Mouse (Mus musculus): ENCODE results near the gene Sidt1. TPM values are rescaled to one million over a fixed set of nuclear protein-coding genes. Genes with fewer than 3 reads are reported as not detected.

The Sidt1 gene
- total and polyA plus RNA-seq, 2 experiments from 2014 or later: 18.6 to 30.4 TPM

DNA sequence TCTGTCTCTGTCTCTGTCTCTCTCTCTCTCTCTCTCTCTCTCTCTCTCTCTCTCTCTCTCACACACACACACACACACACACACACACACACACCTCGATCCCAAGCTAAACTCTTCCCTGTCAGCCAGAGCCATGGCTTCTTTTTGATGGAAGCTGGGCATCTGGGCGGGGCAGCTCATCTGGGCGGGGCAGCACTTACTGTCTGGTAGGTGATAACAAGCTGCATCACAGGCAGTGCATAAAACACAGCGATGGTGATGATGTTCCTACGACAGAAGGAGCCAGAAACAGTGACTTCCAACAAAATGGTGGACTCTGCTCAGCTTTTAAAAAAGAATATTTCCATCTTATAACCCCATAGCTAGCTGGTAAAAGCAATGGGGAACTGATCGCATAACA lies 67.4 kb downstream of the Sidt1 start:
- no peak for TF ChIP-seq CTCF (IDR thresholded peaks at IDR 0.05)
- DNase-seq (ENCODE audit: low spot score) (no peak), ATAC-seq (ENCODE audit: low FRiP score) (no peak)
- H3K36me3 ChIP-seq (ENCODE audit: insufficient read depth, low read length): no peaks in the 10 kb centered on the region
- no peak overlapping the region for H3K4me2 ChIP-seq (ENCODE audit: low read depth, low read length, poor library complexity, severe bottlenecking)
- no peak overlapping the region for H3K4me3 ChIP-seq (ENCODE audit: low read depth, low read length)
- H3K27me3 ChIP-seq (ENCODE audit: insufficient read depth, low read length): no peaks in the 10 kb centered on the region
- WGBS: 91% methylated on average over 6 of the region's 6 CpGs
- no peaks in the 10 kb centered on the region for H3K9me3 ChIP-seq (ENCODE audit: low read length)
- H3K4me1 ChIP-seq (ENCODE audit: insufficient read depth, low read length): no peaks in the 10 kb centered on the region
- no peak overlapping the region for H3K9ac ChIP-seq (replicated peaks; ENCODE audit: low read length, poor library complexity, severe bottlenecking)
- H3K27ac ChIP-seq (ENCODE audit: low read depth, low read length): no peak overlapping the region

DNA sequence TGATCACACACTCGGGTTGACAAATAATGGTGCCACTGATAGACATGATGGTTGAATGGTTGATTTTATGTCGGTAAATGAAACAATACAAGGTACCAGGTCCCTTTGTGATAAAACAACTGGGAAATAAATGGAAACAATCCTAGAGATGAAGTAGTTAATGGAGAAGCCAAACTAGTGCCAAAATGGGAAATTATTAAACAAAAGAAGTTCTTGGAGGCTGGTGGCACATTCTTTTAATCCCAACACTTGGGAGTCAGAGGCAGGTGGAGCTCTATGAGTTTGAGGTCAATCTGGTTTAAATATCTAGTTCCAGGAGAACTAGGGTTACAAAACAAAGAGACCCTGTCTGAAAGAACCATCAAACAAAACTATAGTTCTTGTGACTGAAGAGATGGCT lies 68.1 kb downstream of the Sidt1 start:
- WGBS: 65% methylated on average over 2 of the region's 2 CpGs
- ATAC-seq (ENCODE audit: low FRiP score) (no peak), DNase-seq (ENCODE audit: low spot score) (no peak)
- Histone ChIP-seq H3K9me3 (ENCODE audit: low read length) (no peaks in the 10 kb centered on the region), H3K4me3 (ENCODE audit: low read depth, low read length) (no peak overlapping the region), H3K36me3 (ENCODE audit: insufficient read depth, low read length) (no peaks in the 10 kb centered on the region), H3K4me2 (ENCODE audit: low read depth, low read length, poor library complexity, severe bottlenecking) (no peak overlapping the region), H3K27me3 (ENCODE audit: insufficient read depth, low read length) (no peaks in the 10 kb centered on the region), H3K4me1 (ENCODE audit: insufficient read depth, low read length) (no peaks in the 10 kb centered on the region), H3K27ac (ENCODE audit: low read depth, low read length) (no peak overlapping the region), H3K9ac (replicated peaks; ENCODE audit: low read length, poor library complexity, severe bottlenecking) (no peak overlapping the region)
- no peak for TF ChIP-seq CTCF (IDR thresholded peaks at IDR 0.05)

DNA sequence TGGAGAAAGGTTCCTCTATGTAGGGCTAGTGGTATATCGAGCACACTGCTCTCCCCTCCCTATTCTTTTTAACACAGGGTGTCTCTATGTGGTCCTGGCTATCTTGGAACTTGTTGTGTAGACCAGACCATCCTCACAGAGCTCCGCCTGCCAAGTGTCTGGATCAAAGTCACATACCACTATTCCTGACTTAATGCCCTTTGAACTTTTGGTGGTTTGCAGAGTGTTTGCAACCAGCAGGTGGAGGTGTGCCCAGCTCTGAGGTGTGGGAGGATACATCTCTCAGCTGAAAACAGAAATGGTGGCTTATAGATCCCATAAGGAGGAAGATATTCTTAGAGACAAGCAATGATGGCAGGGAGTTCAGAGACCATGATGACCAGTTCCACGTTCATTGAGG lies 75.5 kb downstream of the Sidt1 start:
- no peak for ATAC-seq (ENCODE audit: low FRiP score)
- H3K4me2 ChIP-seq (ENCODE audit: low read depth, low read length, poor library complexity, severe bottlenecking): no peak overlapping the region
- no peak overlapping the region for H3K9ac ChIP-seq (replicated peaks; ENCODE audit: low read length, poor library complexity, severe bottlenecking)
- H3K27me3 ChIP-seq (ENCODE audit: insufficient read depth, low read length): no peaks in the 10 kb centered on the region
- H3K4me3 ChIP-seq (ENCODE audit: low read depth, low read length): no peak overlapping the region
- no peaks in the 10 kb centered on the region for H3K9me3 ChIP-seq (ENCODE audit: low read length)
- WGBS: 81% methylated on average over 3 of the region's 3 CpGs
- no peak for TF ChIP-seq CTCF (IDR thresholded peaks at IDR 0.05)
- no peaks in the 10 kb centered on the region for H3K4me1 ChIP-seq (ENCODE audit: insufficient read depth, low read length)
- H3K36me3 ChIP-seq (ENCODE audit: insufficient read depth, low read length): no peaks in the 10 kb centered on the region
- DNase-seq (ENCODE audit: low spot score): no peak
- H3K27ac ChIP-seq (ENCODE audit: low read depth, low read length): no peak overlapping the region

DNA sequence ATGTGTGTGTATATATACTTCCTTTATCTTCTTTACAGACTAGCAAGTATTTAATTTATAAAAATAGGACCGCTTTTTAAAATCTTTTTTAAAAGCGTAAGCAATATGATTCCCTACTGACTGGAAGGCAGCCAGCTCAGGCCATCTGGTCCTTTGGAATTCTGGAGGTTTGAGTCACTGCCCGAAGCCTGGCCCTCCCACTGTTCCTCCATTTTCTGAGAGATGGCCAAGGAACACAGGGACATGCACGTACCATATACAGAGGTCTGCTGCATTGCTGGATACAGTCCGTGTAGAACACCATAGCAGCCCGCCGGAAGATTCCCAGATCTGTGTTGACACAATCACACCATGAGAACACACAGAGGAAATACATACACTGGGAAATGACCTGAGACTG lies 78.3 kb downstream of the Sidt1 start:
- DNase-seq (ENCODE audit: low spot score): peak; percentile 84
- ATAC-seq (ENCODE audit: low FRiP score): no peak; the same call in 1 of the 2 replicates

DNA sequence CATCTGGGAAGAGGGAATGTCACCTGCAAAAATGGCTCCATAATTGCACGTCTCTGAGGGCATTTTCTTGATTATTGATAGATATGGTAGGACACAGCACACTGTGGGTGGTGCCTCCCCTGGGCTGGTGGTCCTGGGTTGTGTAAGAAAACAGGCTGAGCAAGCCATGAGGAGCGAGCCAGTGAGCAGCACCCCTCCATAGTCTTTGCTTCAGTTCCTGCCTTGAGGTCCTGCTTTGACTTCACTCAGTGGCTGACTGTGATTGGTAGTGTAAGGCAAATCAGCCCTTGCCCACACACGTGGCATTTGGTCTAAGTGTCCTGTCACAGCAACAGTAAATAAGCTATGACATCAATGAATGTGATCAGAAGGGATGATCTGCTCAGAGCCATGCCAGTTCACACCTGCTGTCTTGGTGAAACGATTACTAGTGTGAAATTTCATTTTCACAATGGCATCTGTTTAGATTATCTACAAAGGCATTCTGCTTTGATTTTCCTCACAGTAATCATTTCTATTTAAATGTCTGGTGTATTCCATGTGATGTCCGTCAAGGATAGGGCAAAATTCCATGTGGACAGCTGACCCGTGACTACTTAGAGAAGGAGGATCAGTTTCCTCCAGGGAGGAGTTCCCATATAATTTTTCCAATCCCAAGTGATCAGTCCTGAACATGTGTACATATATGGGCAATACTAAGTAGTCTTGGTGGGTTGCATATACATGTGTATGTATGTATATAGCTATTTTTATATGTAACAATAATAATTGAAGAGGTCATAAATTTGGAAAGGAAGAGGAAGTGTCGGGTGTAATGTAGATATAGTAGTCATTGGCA lies 79.0 kb downstream of the Sidt1 start:
- H3K27ac ChIP-seq (ENCODE audit: low read depth, low read length): no peak overlapping the region
- no peaks in the 10 kb centered on the region for H3K27me3 ChIP-seq (ENCODE audit: insufficient read depth, low read length)
- H3K9me3 ChIP-seq (ENCODE audit: low read length): no peaks in the 10 kb centered on the region
- no peak overlapping the region for H3K4me3 ChIP-seq (ENCODE audit: low read depth, low read length)
- H3K36me3 ChIP-seq (ENCODE audit: insufficient read depth, low read length): no peaks in the 10 kb centered on the region
- no peak for ATAC-seq (ENCODE audit: low FRiP score)
- H3K4me2 ChIP-seq (ENCODE audit: low read depth, low read length, poor library complexity, severe bottlenecking): no peak overlapping the region
- H3K9ac ChIP-seq (replicated peaks; ENCODE audit: low read length, poor library complexity, severe bottlenecking): no peak overlapping the region
- DNase-seq (ENCODE audit: low spot score): peak; percentile 28
- TF ChIP-seq CTCF (IDR thresholded peaks at IDR 0.05): no peak
- H3K4me1 ChIP-seq (ENCODE audit: insufficient read depth, low read length): no peaks in the 10 kb centered on the region
- WGBS: 76% methylated on average over 7 of the region's 7 CpGs

More for the DNA sequence above, 78.3 kb downstream of the Sidt1 start:
- no peak overlapping the region for H3K4me2 ChIP-seq (ENCODE audit: low read depth, low read length, poor library complexity, severe bottlenecking)
- H3K27me3 ChIP-seq (ENCODE audit: insufficient read depth, low read length): no peaks in the 10 kb centered on the region
- no peaks in the 10 kb centered on the region for H3K36me3 ChIP-seq (ENCODE audit: insufficient read depth, low read length)
- no peak overlapping the region for H3K4me3 ChIP-seq (ENCODE audit: low read depth, low read length)
- no peak for TF ChIP-seq CTCF (IDR thresholded peaks at IDR 0.05)
- H3K4me1 ChIP-seq (ENCODE audit: insufficient read depth, low read length): no peaks in the 10 kb centered on the region
- no peak overlapping the region for H3K9ac ChIP-seq (replicated peaks; ENCODE audit: low read length, poor library complexity, severe bottlenecking)
- WGBS: 78% methylated on average over 7 of the region's 7 CpGs
- H3K9me3 ChIP-seq (ENCODE audit: low read length): no peaks in the 10 kb centered on the region
- no peak overlapping the region for H3K27ac ChIP-seq (ENCODE audit: low read depth, low read length)

DNA sequence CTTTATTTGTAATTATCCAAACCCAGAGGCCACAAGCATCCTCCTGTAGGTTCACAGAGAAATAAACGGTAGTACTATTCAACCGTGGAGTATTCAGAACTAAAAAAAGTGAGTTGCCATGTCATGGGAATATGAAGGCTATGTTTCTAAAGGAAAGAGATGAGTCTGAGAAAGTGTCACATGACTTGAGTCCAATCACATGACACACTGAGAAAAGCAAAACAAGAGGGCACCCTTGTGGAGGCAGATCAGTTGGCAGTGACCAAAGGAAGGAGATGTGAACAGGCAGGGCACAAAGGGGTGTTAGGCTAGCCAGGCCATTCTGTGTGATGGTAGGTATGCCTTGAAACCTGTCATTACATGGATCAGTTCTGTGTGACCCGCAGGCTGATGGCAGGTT lies 80.3 kb downstream of the Sidt1 start:
- 89% methylated on average over 3 of the region's 3 CpGs for WGBS
- H3K9me3 ChIP-seq (ENCODE audit: low read length): no peaks in the 10 kb centered on the region
- H3K4me2 ChIP-seq (ENCODE audit: low read depth, low read length, poor library complexity, severe bottlenecking): no peak overlapping the region
- H3K4me3 ChIP-seq (ENCODE audit: low read depth, low read length): no peak overlapping the region
- ATAC-seq (ENCODE audit: low FRiP score) (no peak), DNase-seq (ENCODE audit: low spot score) (no peak)
- no peaks in the 10 kb centered on the region for H3K36me3 ChIP-seq (ENCODE audit: insufficient read depth, low read length)
- no peak overlapping the region for H3K9ac ChIP-seq (replicated peaks; ENCODE audit: low read length, poor library complexity, severe bottlenecking)
- no peak for TF ChIP-seq CTCF (IDR thresholded peaks at IDR 0.05)
- no peaks in the 10 kb centered on the region for H3K27me3 ChIP-seq (ENCODE audit: insufficient read depth, low read length)
- no peak overlapping the region for H3K27ac ChIP-seq (ENCODE audit: low read depth, low read length)
- H3K4me1 ChIP-seq (ENCODE audit: insufficient read depth, low read length): no peaks in the 10 kb centered on the region
